Mouse (Mus musculus) retina, postnatal 7 days (tissue): ENCODE measurements around the gene Rps29.

Source experiments
- DNase-seq: peaks from one replicate; pipeline ENCODE4 v3.0.0-alpha.2; 2012; ENCODE audit warnings: low read depth, low spot score

The Rps29 gene

GRCm38 (mm10) chr12:69130486-69130885, 28.5 kb downstream of the Rps29 start:
- DNase-seq = no peak

GRCm38 (mm10) chr12:69129634-69130310, 29.2 kb downstream of the Rps29 start:
- no peak for DNase-seq

- DNase-seq = no peak
Observed at GRCm38 (mm10) chr12:69127626-69128025, 31.4 kb downstream of the Rps29 start.

GRCm38 (mm10) chr12:69127170-69127569, 31.8 kb downstream of the Rps29 start:
- no peak for DNase-seq

DNA sequence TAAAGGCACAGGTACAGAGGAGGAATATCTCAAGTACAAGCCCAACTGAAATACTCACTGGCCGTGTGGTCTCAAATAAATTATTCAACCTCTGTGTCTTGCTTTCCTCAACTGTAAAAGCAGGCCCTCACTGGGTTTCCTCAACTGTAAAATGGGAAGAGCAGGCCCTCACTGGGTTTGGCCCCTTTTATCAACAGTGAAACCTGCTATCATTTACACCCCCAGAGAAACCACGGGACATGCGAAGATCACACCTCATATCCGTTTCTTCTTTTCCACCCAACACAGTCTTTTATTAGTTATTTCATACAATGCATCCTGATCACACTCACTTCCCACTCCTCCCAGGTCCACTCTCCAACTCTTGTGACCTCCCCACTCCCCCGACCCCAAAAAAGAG, 33.9 kb downstream of the Rps29 start:
- DNase-seq = no peak

GRCm38 (mm10) chr12:69122801-69123200, 36.2 kb downstream of the Rps29 start:
- DNase-seq = no peak

DNA sequence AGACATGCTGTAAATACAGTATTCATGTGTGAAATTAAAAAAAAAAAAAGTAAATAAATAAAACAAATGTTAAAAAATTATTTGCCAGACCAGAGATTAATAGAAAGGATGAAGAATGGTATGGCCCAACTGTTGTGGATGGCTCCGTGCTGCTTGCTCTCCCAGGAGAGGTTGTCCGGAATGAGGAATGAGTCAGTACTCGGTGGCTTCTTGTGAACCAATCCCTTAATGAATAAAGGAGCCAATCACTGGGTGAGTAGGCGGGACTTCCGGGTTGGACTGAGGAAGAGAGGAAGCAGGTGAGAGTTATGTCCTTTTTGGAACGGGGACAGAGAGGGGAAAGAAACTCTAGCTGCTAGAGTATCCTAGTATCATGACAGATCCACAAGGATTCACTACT, 39.1 kb downstream of the Rps29 start:
- no peak for DNase-seq
